Mouse (Mus musculus) spleen, adult 2 months (tissue): Measurements from ENCODE around the gene Bmpr1b. TPM values are rescaled to one million over a fixed set of nuclear protein-coding genes. Genes with fewer than 3 reads are reported as not detected.

ENCODE experiments used
- DNase-seq, 2 experiments: peaks; one replicate each; pipeline versions ENCODE4 v3.0.0 to v3.0.0-alpha.2; 2012 to 2021; ENCODE audit warnings: low spot score in 2 of 2, low read depth in 1 of 2
- H3K27ac ChIP-seq: fragments of 200-500 bp; 2 replicates; pipeline ENCODE4 v1.5.1; 2012; ENCODE audit warnings: low read length, inconsistent platforms; ENCODE audit not compliant: insufficient read depth
- H3K27me3 ChIP-seq: fragments of 200-500 bp; 2 replicates; pipeline ENCODE4 v1.6.1; 2012; ENCODE audit warnings: mild to moderate bottlenecking, moderate library complexity, low read length, inconsistent platforms; ENCODE audit not compliant: control insufficient read depth, insufficient read depth
- H3K36me3 ChIP-seq: fragments of 200-500 bp; 2 replicates; pipeline ENCODE4 v1.6.1; 2012; ENCODE audit warnings: mild to moderate bottlenecking, low read length, inconsistent platforms; ENCODE audit not compliant: control insufficient read depth, insufficient read depth
- H3K4me1 ChIP-seq: fragments of 200-500 bp; 2 replicates; pipeline ENCODE4 v1.6.1; 2011; ENCODE audit warnings: inconsistent platforms; ENCODE audit not compliant: control insufficient read depth, insufficient read depth, insufficient read length
- H3K4me3 ChIP-seq: fragments of 200-500 bp; 2 replicates; pipeline ENCODE4 v1.5.1; 2011; ENCODE audit warnings: mild to moderate bottlenecking, inconsistent platforms; ENCODE audit not compliant: insufficient read depth, insufficient read length; ENCODE audit errors: extremely low read depth
- CTCF ChIP-seq: fragments of 200-500 bp; IDR thresholded peaks from 2 replicates; pipeline ENCODE4 v1.5.1; 2011; ENCODE audit warnings: mild to moderate bottlenecking, inconsistent platforms; ENCODE audit not compliant: insufficient read depth, insufficient read length, insufficient replicate concordance; ENCODE audit errors: extremely low read depth
- POLR2A ChIP-seq: fragments of 200-500 bp; IDR thresholded peaks from 2 replicates; pipeline ENCODE4 v1.6.1; 2011; ENCODE audit warnings: low read depth, low read length, inconsistent platforms
- WGBS: fragments of 180-500 bp; shearing (Covaris S2); methylation state at CpG from one replicate; pipeline ENCODE4 v1.1.7; 2018; 5-methylcytosine and 5-hydroxymethylcytosine counted together
- polyA plus RNA-seq: library from polyadenylated mRNA; depleted of rRNA; stranded (reverse); fragments of >200 nt; gene quantifications from 2 replicates; pipeline ENCODE4 v1.2.3, GENCODE M21; 2012

The Bmpr1b gene
- polyA plus RNA-seq, 1 experiment, result 0.06 TPM

DNA sequence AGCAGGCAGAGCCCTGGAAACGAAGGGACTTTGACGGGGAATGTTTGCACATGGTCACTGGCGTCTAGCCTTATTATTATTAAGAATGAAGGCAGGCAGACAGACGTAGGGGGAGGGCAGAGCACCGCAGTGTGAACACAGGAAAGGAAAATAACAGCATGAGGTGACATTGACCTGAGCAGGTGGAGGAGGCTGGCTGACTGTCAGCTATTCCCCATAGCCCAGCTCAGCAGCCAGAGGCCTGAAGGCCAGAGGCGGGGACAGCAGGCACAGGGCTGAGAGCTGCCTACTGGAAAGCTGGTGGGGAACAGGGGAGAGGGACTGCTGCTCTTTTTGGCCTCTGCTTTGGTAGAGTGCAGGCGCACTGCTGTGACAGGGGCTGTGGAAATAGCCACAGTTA, 358.3 kb downstream of the Bmpr1b start:
- WGBS, result 71% methylated on average over 7 of the region's 7 CpGs
- no peaks in the 10 kb centered on the region for H3K36me3 ChIP-seq
- H3K27ac ChIP-seq, result no peak overlapping the region
- no peaks in the 10 kb centered on the region for H3K4me1 ChIP-seq
- no peak for TF ChIP-seq CTCF
- no peak for TF ChIP-seq POLR2A
- H3K4me3 ChIP-seq, result no peak overlapping the region
- H3K27me3 ChIP-seq, result no peaks in the 10 kb centered on the region
- DNase-seq, result no peak

- Histone ChIP-seq H3K27me3 (no peaks in the 10 kb centered on the region), H3K27ac (no peak overlapping the region), H3K4me1 (no peaks in the 10 kb centered on the region), H3K36me3 (no peaks in the 10 kb centered on the region), H3K4me3 (no peak overlapping the region)
- no peak for DNase-seq
- no peak for TF ChIP-seq CTCF
- TF ChIP-seq POLR2A, result no peak
- WGBS, result 81% methylated on average over 3 of the region's 3 CpGs
Measured at GRCm38 (mm10) chr3:141809581-141809980, 359.6 kb downstream of the Bmpr1b start.

DNA sequence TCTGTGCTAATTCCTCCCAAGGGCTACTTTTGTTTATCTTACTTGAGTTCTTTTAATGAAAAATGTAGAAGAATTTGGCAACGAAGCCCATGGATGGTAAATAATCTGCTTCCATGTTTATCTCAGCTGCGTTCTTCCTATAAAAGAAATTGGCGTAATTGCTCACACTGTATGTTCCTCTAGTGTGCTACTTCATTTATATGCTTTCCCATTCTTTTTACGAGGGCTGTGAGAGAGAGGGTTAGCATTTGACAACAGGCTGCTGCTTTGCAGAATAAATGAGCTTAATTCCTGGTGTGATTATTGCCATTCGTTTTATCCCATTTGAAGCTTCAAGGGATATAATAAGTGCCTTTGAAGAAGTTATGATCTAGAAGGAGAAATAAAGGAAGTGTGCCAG, 365.1 kb downstream of the Bmpr1b start:
- TF ChIP-seq CTCF, result no peak
- no peak for TF ChIP-seq POLR2A
- no peaks in the 10 kb centered on the region for H3K36me3 ChIP-seq

GRCm38 (mm10) chr3:141797789-141798188, 371.4 kb downstream of the Bmpr1b start:
- H3K27me3 ChIP-seq, result no peaks in the 10 kb centered on the region
- H3K27ac ChIP-seq, result no peak overlapping the region
- H3K4me1 ChIP-seq, result no peaks in the 10 kb centered on the region
- no peak for TF ChIP-seq CTCF
- no peak for TF ChIP-seq POLR2A
- H3K36me3 ChIP-seq, result no peaks in the 10 kb centered on the region
- WGBS, result 23% methylated on average over 1 of the region's 1 CpGs
- DNase-seq, result no peak
- H3K4me3 ChIP-seq, result no peak overlapping the region

More for the DNA sequence above, 365.1 kb downstream of the Bmpr1b start:
- DNase-seq, result no peak
- H3K27ac ChIP-seq, result no peak overlapping the region
- H3K4me1 ChIP-seq, result no peaks in the 10 kb centered on the region
- 86% methylated on average over 5 of the region's 5 CpGs for WGBS
- H3K27me3 ChIP-seq, result no peaks in the 10 kb centered on the region
- H3K4me3 ChIP-seq, result no peak overlapping the region

GRCm38 (mm10) chr3:141797372-141797771, 371.9 kb downstream of the Bmpr1b start:
- no peaks in the 10 kb centered on the region for H3K27me3 ChIP-seq
- H3K27ac ChIP-seq, result no peak overlapping the region
- no peak for DNase-seq
- TF ChIP-seq CTCF (no peak), POLR2A (no peak)
- H3K36me3 ChIP-seq, result no peaks in the 10 kb centered on the region
- H3K4me1 ChIP-seq, result no peaks in the 10 kb centered on the region
- H3K4me3 ChIP-seq, result no peak overlapping the region

- 96% methylated on average over 3 of the region's 3 CpGs for WGBS
- Histone ChIP-seq H3K36me3 (no peaks in the 10 kb centered on the region), H3K4me3 (no peak overlapping the region), H3K27me3 (no peaks in the 10 kb centered on the region), H3K4me1 (no peaks in the 10 kb centered on the region), H3K27ac (no peak overlapping the region)
- DNase-seq, result no peak
- TF ChIP-seq POLR2A, result no peak
- no peak for TF ChIP-seq CTCF
Measured at GRCm38 (mm10) chr3:141794371-141794770, 374.9 kb downstream of the Bmpr1b start.

DNA sequence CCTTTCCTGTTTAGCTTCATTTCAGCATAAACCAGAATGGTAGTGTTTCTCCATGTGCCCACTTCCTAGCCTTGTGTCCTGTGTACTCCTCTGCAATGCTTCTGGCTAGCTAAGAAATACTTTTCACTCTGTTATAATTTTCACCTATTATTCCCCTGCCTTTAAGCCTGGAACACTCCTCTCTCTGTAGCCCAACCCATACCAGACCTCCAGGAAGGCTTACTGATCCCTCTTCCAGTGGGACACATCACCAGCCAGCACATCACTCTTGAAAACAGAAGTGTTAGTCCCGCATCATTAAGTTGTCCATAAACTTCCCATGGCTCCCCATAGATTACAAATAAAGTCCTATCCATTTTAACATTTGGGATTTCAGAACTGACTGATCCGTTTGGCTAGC, 375.5 kb downstream of the Bmpr1b start:
- DNase-seq, result no peak

More for the DNA sequence above, 375.5 kb downstream of the Bmpr1b start:
- whole genome bisulfite sequencing, result 80% methylated on average over 2 of the region's 2 CpGs
- Histone ChIP-seq H3K27ac (no peak overlapping the region), H3K36me3 (no peaks in the 10 kb centered on the region), H3K4me3 (no peak overlapping the region), H3K4me1 (no peaks in the 10 kb centered on the region), H3K27me3 (no peaks in the 10 kb centered on the region)
- TF ChIP-seq CTCF (no peak), POLR2A (no peak)
